Mouse (Mus musculus): ENCODE results near the gene Ldlr.

Gene Ldlr

GRCm38 (mm10) chr9:21726218-21726975 lies 3.1 kb downstream of the Ldlr start:
- no peak for DNase-seq

- no peak for DNase-seq
These were observed 5.1 kb downstream of the Ldlr start for GRCm38 (mm10) chr9:21728261-21728832.

GRCm38 (mm10) chr9:21729264-21729663 lies 6.0 kb downstream of the Ldlr start:
- no peak for DNase-seq

GRCm38 (mm10) chr9:21732288-21732687 lies 9.0 kb downstream of the Ldlr start:
- DNase-seq = no peak

- DNase-seq = no peak
These were observed 10.2 kb downstream of the Ldlr start for GRCm38 (mm10) chr9:21733446-21733845.

- no peak for DNase-seq
These were observed 10.7 kb downstream of the Ldlr start for GRCm38 (mm10) chr9:21733989-21734388.

GRCm38 (mm10) chr9:21735126-21735525 lies 11.8 kb downstream of the Ldlr start:
- DNase-seq = no peak

- DNase-seq = no peak
These were observed 13.3 kb downstream of the Ldlr start for GRCm38 (mm10) chr9:21736580-21736979.

- DNase-seq = no peak
These were observed 13.9 kb downstream of the Ldlr start for GRCm38 (mm10) chr9:21737188-21737587.

GRCm38 (mm10) chr9:21738776-21739175 lies 15.5 kb downstream of the Ldlr start:
- no peak for DNase-seq

GRCm38 (mm10) chr9:21740427-21740826 lies 17.1 kb downstream of the Ldlr start:
- no peak for DNase-seq

- DNase-seq = no peak
These were observed 18.2 kb downstream of the Ldlr start for GRCm38 (mm10) chr9:21741514-21741913.

GRCm38 (mm10) chr9:21747238-21747774 lies 24.0 kb downstream of the Ldlr start:
- DNase-seq = no peak

- no peak for DNase-seq
These were observed 24.8 kb downstream of the Ldlr start for GRCm38 (mm10) chr9:21748033-21748432.

GRCm38 (mm10) chr9:21748491-21748890 lies 25.2 kb downstream of the Ldlr start:
- DNase-seq = no peak

GRCm38 (mm10) chr9:21749382-21750118 lies 26.3 kb downstream of the Ldlr start:
- no peak for DNase-seq

GRCm38 (mm10) chr9:21750370-21750769 lies 27.1 kb downstream of the Ldlr start:
- DNase-seq = no peak

- DNase-seq = no peak
These were observed 28.1 kb downstream of the Ldlr start for GRCm38 (mm10) chr9:21751347-21751746.

GRCm38 (mm10) chr9:21752252-21752792 lies 29.0 kb downstream of the Ldlr start:
- DNase-seq = no peak

GRCm38 (mm10) chr9:21754003-21754402 lies 30.7 kb downstream of the Ldlr start:
- DNase-seq = no peak

- DNase-seq = no peak
These were observed 31.4 kb downstream of the Ldlr start for GRCm38 (mm10) chr9:21754516-21755321.

Data from thymus, postnatal 25 days (tissue).